Mouse (Mus musculus): Measurements from ENCODE around the gene Irf3. TPM values are rescaled to one million over a fixed set of nuclear protein-coding genes. Genes with fewer than 3 reads are reported as not detected.

The Irf3 gene
- 157 TPM for total RNA-seq (2023)

GRCm38 (mm10) chr7:44997231-44997939, at the start of gene Irf3:
Irf3 (plus strand) TSS chr7:44997648.

GRCm38 (mm10) chr7:44974383-44975116, 22.9 kb upstream of the Irf3 start, which contains the start of gene Cpt1c:
Cpt1c (minus strand) TSS chr7:44974851.

DNA sequence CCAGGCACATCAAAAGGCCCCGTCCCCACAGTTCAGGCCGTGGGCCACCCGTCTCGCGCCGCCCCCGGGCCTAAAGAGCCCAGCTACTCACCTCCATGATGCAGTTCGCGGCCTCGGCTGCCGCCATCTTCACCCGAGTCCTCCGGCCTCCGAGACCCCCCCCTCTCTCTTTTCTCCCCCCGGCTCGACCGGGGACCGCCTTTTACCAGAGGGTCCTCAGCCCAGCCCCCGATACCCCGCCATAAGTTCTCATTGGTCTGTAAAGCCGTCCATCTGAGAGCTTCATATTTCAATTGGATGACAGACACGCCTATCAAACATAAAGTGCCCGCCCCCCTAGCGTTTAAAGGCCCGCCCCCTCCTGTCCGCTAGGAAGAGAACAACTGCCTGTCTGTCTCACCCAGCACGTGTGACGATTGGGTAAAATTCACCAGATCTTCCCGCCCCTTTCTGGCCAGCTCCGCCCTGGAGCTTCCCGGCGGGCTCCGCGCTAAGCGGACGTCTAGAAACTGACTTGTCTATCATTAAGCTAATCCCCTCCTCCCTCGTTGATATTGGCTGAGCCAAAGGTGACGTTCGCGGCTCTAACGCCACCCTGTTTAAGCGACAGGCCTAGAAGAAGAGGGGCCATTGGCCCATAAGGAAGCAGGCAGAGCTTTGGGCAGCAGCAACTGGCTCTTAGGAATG, 11.1 kb upstream of the Irf3 start, which contains the start of gene Prmt1:
TSS of gene Prmt1 (minus strand) at position 377 of the 687 bp plus-strand sequence.

DNA sequence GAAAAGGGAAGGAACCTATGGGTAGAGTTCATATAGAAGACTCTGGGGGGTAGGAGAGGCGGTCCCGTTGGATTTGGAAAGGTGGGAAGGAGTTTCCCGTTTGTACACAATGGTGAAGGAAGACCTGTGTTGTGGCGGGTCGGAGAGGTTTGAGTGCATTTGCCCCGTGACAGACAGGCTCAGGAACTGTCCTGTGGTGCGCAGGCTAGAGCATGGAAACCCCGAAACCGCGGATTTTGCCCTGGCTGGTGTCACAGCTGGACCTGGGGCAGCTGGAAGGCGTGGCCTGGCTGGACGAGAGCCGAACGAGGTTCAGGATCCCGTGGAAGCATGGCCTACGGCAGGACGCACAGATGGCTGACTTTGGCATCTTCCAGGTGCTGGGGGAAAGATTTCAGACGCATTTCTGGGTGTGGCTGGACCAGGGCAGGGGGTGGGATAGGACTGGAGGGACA, 1.1 kb downstream of the Irf3 start, which contains the start of gene Bcl2l12:
TSS of gene Bcl2l12 (minus strand) at position 212 of the 455 bp plus-strand sequence.

GRCm38 (mm10) chr7:45015957-45016612, 18.6 kb downstream of the Irf3 start, which contains the start of gene Scaf1:
Scaf1 (minus strand) TSS chr7:45016363.

DNA sequence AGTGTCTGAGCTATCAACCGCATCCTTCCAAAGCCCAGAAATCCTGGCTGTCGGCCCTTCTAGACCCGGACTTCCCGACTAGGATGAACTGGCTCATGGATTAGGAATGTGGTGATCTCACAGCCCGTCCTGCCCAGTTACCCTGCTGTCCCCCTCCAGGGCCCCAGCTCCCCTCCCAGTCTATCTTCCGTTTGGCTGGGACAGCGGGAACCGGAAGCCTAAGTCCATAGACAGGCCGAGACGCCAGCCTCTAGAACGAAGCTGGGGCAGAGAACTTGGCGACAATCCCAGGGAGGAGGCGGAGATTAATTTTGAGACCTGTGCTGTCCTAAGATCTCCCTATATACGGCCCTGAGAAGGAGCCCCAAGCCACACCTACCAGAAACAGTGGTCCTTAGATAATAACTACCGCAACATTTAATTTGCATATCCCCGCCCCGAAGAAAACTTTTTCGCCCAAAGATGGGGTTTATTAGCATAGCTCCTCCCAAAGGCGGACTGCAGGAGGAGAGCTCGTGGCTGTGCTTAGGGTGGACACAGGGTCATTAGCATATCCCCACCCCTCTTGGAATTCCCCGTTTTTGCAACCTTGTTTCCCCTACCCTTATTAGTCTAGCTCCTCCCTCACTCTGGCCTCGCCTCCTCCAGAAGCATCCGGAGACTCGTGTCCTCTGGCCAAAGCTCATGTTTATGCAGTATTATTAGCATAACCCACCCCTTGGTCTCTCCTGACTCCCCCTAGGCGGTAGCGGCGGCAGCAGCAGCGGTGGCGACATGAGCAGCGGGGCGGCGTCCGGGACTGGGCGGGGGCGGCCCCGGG, 20.0 kb downstream of the Irf3 start, which contains the start of gene Rras:
TSS of gene Rras (plus strand) at position 720 of the 820 bp plus-strand sequence.

Other genes with a start within 250 kb of the Irf3 start
- 99.4 TPM for gene Vrk3, start 249.2 kb upstream of the Irf3 start, total RNA-seq (2023)
- gene Zfp473, start 246.6 kb upstream of the Irf3 start, total RNA-seq (2023) = 0.86 TPM
- 42.8 TPM for gene Nup62, start 181.6 kb upstream of the Irf3 start, total RNA-seq (2023)
- gene Il4i1, start 181.3 kb upstream of the Irf3 start, total RNA-seq (2023) = 3.2 TPM
- 7.2 TPM for gene Atf5, start 181.0 kb upstream of the Irf3 start, total RNA-seq (2023)
- gene Akt1s1, start 148.7 kb upstream of the Irf3 start, total RNA-seq (2023) = 47.9 TPM
- gene Tbc1d17, start 148.6 kb upstream of the Irf3 start, total RNA-seq (2023) = 92.5 TPM
- 62.0 TPM for gene Pnkp, start 140.5 kb upstream of the Irf3 start, total RNA-seq (2023)
- 27.8 TPM for gene Ptov1, start 127.9 kb upstream of the Irf3 start, total RNA-seq (2023)
- gene Med25, start 104.9 kb upstream of the Irf3 start, total RNA-seq (2023) = 77.4 TPM
- 17.6 TPM for gene Fuz, start 101.6 kb upstream of the Irf3 start, total RNA-seq (2023)
- 71.8 TPM for gene Ap2a1, start 68.2 kb upstream of the Irf3 start, total RNA-seq (2023)
- 0.33 TPM for gene Tsks, start 54.4 kb upstream of the Irf3 start, total RNA-seq (2023)
- 0.18 TPM for gene Cpt1c, start 22.8 kb upstream of the Irf3 start, total RNA-seq (2023)
- gene Prmt1, start 11.1 kb upstream of the Irf3 start, total RNA-seq (2023) = 153 TPM
- gene Bcl2l12, start 1.1 kb downstream of the Irf3 start, total RNA-seq (2023) = 19.6 TPM
- 83.6 TPM for gene Scaf1, start 18.7 kb downstream of the Irf3 start, total RNA-seq (2023)
- 10.3 TPM for gene Rras, start 20.3 kb downstream of the Irf3 start, total RNA-seq (2023)
- 75.1 TPM for gene Prr12, start 55.2 kb downstream of the Irf3 start, total RNA-seq (2023)
- gene Nosip, start 64.8 kb downstream of the Irf3 start, total RNA-seq (2023) = 61.3 TPM
- gene Prrg2, start 65.0 kb downstream of the Irf3 start, total RNA-seq (2023) = 0.95 TPM
- 6.1 TPM for gene Rcn3, start 94.6 kb downstream of the Irf3 start, total RNA-seq (2023)
- 22.7 TPM for gene Fcgrt, start 106.2 kb downstream of the Irf3 start, total RNA-seq (2023)
- 3,211 TPM for gene Rps11, start 126.8 kb downstream of the Irf3 start, total RNA-seq (2023)
- 5,433 TPM for gene Rpl13a, start 131.1 kb downstream of the Irf3 start, total RNA-seq (2023)
- gene Gm45713, start 138.6 kb downstream of the Irf3 start, total RNA-seq (2023) = not detected
- gene Flt3l, start 138.8 kb downstream of the Irf3 start, total RNA-seq (2023) = 299 TPM
- 38.5 TPM for gene Pih1d1, start 156.7 kb downstream of the Irf3 start, total RNA-seq (2023)
- gene Aldh16a1, start 156.9 kb downstream of the Irf3 start, total RNA-seq (2023) = 61.5 TPM
- not detected for gene Slc17a7, start 166.3 kb downstream of the Irf3 start, total RNA-seq (2023)
- not detected for gene Gfy, start 181.9 kb downstream of the Irf3 start, total RNA-seq (2023)
- not detected for gene Pth2, start 183.3 kb downstream of the Irf3 start, total RNA-seq (2023)
- gene Ccdc155, start 207.2 kb downstream of the Irf3 start, total RNA-seq (2023) = not detected
- gene Dkkl1, start 214.5 kb downstream of the Irf3 start, total RNA-seq (2023) = not detected
- not detected for gene Tead2, start 218.1 kb downstream of the Irf3 start, total RNA-seq (2023)
- gene Cd37, start 241.5 kb downstream of the Irf3 start, total RNA-seq (2023) = 346 TPM
- not detected for gene Slc6a16, start 243.4 kb downstream of the Irf3 start, total RNA-seq (2023)

Measured in CD4-positive naive resting alpha-beta T cell, adult 57 days (primary cell).